Mouse (Mus musculus) small intestine, adult 2 months (tissue): ENCODE data around the gene Car1. TPM values are rescaled to one million over a fixed set of nuclear protein-coding genes. Genes with fewer than 3 reads are reported as not detected.
"Not testable (repeated sequence)": the region's sequence is repeated elsewhere in the genome, so short reads cannot be mapped to it uniquely, and the experiment has no call there.

Experiments used
- H3K27ac ChIP-seq: fragments of 200-500 bp; 2 replicates; pipeline ENCODE4 v1.5.1; 2012; ENCODE audit warnings: low read depth, low read length, control low read depth, inconsistent platforms; ENCODE audit not compliant: insufficient read depth
- H3K27me3 ChIP-seq: fragments of 200-500 bp; 2 replicates; pipeline ENCODE4 v1.6.1; 2012; ENCODE audit warnings: mild to moderate bottlenecking, moderate library complexity, low read length, inconsistent platforms; ENCODE audit not compliant: control insufficient read depth, insufficient read depth
- H3K36me3 ChIP-seq: fragments of 200-500 bp; 2 replicates; pipeline ENCODE4 v1.6.1; 2012; ENCODE audit warnings: mild to moderate bottlenecking, low read length, control low read depth, inconsistent platforms; ENCODE audit not compliant: control insufficient read depth, insufficient read depth
- H3K4me1 ChIP-seq: fragments of 200-500 bp; 2 replicates; pipeline ENCODE4 v1.6.1; 2012; ENCODE audit warnings: low read length, inconsistent platforms, mixed read lengths; ENCODE audit not compliant: control insufficient read depth, insufficient read depth, insufficient read length
- H3K4me3 ChIP-seq: fragments of 200-500 bp; 2 replicates; pipeline ENCODE4 v1.5.1; 2012; ENCODE audit warnings: low read depth, mild to moderate bottlenecking, control low read depth, inconsistent platforms, low read length, moderate library complexity
- CTCF ChIP-seq: fragments of 200-500 bp; IDR thresholded peaks from 2 replicates; pipeline ENCODE4 v1.5.1; 2012; ENCODE audit warnings: low read depth, mild to moderate bottlenecking, control low read depth, inconsistent platforms, low read length, moderate library complexity, mixed read lengths; ENCODE audit not compliant: insufficient replicate concordance, insufficient read length; ENCODE audit errors: extremely low read depth
- POLR2A ChIP-seq: fragments of 200-500 bp; IDR thresholded peaks from 2 replicates; pipeline ENCODE4 v1.6.1; 2012; ENCODE audit warnings: low read depth, mild to moderate bottlenecking, control low read depth, inconsistent platforms, low read length, moderate library complexity
- WGBS: fragments of 180-500 bp; shearing (Covaris S2); methylation state at CpG from one replicate; pipeline ENCODE4 v1.1.7; 2018; 5-methylcytosine and 5-hydroxymethylcytosine counted together
- polyA plus RNA-seq: library from polyadenylated mRNA; depleted of rRNA; stranded (reverse); fragments of >200 nt; gene quantifications from 2 replicates; pipeline ENCODE4 v1.2.3, GENCODE M21; 2012

Gene Car1
- polyA plus RNA-seq, 1 experiment: not detected

- H3K36me3 ChIP-seq: no peaks in the 10 kb centered on the region
- 41% methylated on average over 6 of the region's 6 CpGs for WGBS
- TF ChIP-seq CTCF (no peak), POLR2A (no peak)
Measured at GRCm38 (mm10) chr3:14804906-14805305, 3.3 kb downstream of the Car1 start.

DNA sequence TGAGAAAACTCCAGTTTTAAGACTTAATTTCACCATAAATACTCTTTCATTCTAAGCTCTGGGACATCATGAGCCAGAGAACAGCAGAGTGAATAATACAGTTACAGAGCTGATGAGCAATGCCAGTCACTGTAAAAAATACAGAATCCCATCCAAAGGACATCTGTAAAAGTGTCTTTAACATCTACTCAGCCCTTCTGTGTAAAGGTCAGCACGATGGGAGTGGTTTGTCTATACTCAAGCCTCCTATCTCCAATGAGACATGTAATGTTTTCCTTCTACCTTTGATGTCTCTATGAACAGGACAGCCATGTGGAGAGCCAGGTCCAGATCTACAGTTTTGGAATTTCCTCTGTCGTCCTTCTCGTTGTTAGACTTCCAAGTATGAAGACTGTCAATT is 11.1 kb downstream of the Car1 start:
- TF ChIP-seq CTCF (no peak), POLR2A (no peak)
- Histone ChIP-seq H3K27ac (no peak overlapping the region), H3K4me1 (no peaks in the 10 kb centered on the region), H3K36me3 (no peaks in the 10 kb centered on the region), H3K27me3 (no peaks in the 10 kb centered on the region), H3K4me3 (no peak overlapping the region)
- WGBS: 83% methylated on average over 3 of the region's 3 CpGs

More at GRCm38 (mm10) chr3:14804906-14805305, 3.3 kb downstream of the Car1 start:
- H3K27ac ChIP-seq: no peak overlapping the region
- H3K27me3 ChIP-seq: no peaks in the 10 kb centered on the region
- H3K4me1 ChIP-seq: no peaks in the 10 kb centered on the region
- no peak overlapping the region for H3K4me3 ChIP-seq

DNA sequence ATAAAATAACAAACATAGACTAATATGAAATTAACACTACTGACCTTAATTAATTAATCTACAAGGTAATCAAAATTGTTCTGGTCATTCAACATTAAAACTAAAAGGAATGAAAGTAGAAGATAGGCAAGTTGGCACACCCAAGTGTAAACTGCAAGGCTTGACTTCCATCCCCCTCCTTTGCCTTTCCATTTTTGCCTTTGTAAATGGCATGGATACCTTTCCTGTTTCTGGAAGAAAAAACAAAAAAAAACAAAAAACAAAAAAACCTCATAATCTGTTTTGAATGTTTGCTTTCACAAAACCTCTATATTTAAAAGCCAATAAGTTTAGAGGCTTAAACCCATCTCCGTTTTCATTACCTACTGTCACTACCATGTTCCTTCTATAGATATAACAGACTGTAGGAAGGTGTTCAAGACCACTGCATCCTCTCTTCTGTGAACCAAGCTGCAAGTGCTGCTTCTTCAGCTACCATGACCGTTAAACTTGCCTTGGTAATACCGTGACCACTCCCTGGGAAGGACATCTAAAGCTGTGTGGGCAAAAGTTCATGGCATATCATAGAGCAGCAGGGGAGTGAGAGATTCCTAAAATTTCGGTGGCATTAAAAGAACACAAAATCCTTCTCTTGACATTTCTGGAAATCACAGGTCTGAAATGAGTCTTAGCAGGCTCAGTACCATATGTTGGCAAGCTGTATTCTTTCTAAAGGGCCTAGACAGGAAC is 12.7 kb downstream of the Car1 start:
- TF ChIP-seq POLR2A (no peak), CTCF (no peak)
- Histone ChIP-seq H3K27ac (no peak overlapping the region), H3K27me3 (no peaks in the 10 kb centered on the region), H3K4me1 (no peaks in the 10 kb centered on the region), H3K4me3 (no peak overlapping the region), H3K36me3 (no peaks in the 10 kb centered on the region)
- WGBS: 82% methylated on average over 4 of the region's 4 CpGs

GRCm38 (mm10) chr3:14792032-14792431 is 16.1 kb downstream of the Car1 start:
- Histone ChIP-seq H3K36me3 (no peaks in the 10 kb centered on the region), H3K27ac (no peak overlapping the region), H3K4me1 (no peaks in the 10 kb centered on the region), H3K27me3 (no peaks in the 10 kb centered on the region), H3K4me3 (no peak overlapping the region)
- TF ChIP-seq POLR2A (no peak), CTCF (no peak)

DNA sequence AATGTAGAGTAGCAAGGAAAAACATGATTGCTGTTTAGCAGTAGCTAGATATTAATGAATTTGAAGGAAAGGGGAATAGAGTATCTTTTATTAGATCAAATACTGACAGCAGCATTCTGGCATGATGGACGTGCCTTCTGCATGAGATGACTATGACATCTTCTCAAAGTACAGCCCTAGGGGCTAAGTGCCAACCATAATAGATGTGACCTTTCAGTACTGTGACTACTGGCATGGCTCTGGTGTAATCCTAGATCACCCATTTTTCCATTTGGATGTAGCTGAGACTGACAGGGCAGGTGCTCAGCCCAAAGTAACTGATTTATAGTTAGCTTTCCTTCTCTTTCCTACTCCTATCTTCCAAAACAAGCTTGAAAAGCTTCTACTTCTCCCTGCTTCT is 20.6 kb downstream of the Car1 start:
- H3K4me3 ChIP-seq: no peak overlapping the region
- WGBS: 78% methylated on average over 1 of the region's 1 CpGs
- TF ChIP-seq CTCF (no peak), POLR2A (no peak)
- H3K4me1 ChIP-seq: no peaks in the 10 kb centered on the region
- no peak overlapping the region for H3K27ac ChIP-seq
- no peaks in the 10 kb centered on the region for H3K36me3 ChIP-seq
- no peaks in the 10 kb centered on the region for H3K27me3 ChIP-seq

GRCm38 (mm10) chr3:14787136-14787535 is 21.0 kb downstream of the Car1 start:
- Histone ChIP-seq H3K4me1 (no peaks in the 10 kb centered on the region), H3K4me3 (no peak overlapping the region), H3K27me3 (no peaks in the 10 kb centered on the region), H3K36me3 (no peaks in the 10 kb centered on the region), H3K27ac (no peak overlapping the region)
- WGBS: 17% methylated on average over 1 of the region's 1 CpGs
- TF ChIP-seq CTCF (no peak), POLR2A (no peak)

DNA sequence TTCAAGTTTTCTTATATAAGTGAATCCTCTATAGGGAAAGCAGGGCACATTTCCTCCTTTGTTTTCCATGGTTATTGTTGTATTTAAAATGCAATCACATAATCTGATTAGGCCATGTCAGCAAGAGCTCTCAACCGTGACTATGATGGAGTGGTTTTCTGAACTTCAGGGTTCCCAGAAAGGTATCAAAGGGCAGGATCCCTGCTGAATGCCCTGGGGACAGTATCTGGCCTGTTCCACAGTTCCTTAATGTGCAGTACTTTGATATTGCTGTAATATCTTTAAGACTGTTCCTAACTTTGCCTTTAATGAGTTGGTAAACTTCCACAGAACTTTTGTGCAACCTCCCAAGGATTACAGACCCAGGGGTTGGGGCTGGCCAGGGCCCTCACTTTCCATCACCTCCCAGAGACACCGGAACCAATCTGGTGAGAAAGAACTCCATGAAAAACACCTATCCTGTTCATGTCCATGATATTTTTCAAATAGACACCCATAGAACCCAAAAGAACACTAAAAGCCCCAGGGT is 21.6 kb downstream of the Car1 start:
- WGBS: 82% methylated on average over 2 of the region's 2 CpGs
- TF ChIP-seq POLR2A (no peak), CTCF (no peak)
- no peak overlapping the region for H3K4me3 ChIP-seq
- H3K4me1 ChIP-seq: no peaks in the 10 kb centered on the region
- no peaks in the 10 kb centered on the region for H3K36me3 ChIP-seq
- no peak overlapping the region for H3K27ac ChIP-seq
- no peaks in the 10 kb centered on the region for H3K27me3 ChIP-seq

GRCm38 (mm10) chr3:14785353-14785752 is 22.8 kb downstream of the Car1 start:
- 94% methylated on average over 2 of the region's 2 CpGs for WGBS
- no peak overlapping the region for H3K27ac ChIP-seq
- no peaks in the 10 kb centered on the region for H3K27me3 ChIP-seq
- H3K4me3 ChIP-seq: no peak overlapping the region
- H3K4me1 ChIP-seq: no peaks in the 10 kb centered on the region
- no peaks in the 10 kb centered on the region for H3K36me3 ChIP-seq
- TF ChIP-seq POLR2A (no peak), CTCF (no peak)

GRCm38 (mm10) chr3:14783198-14783597 is 25.0 kb downstream of the Car1 start:
- 57% methylated on average over 5 of the region's 5 CpGs for WGBS
- not testable (repeated sequence) for H3K4me1 ChIP-seq, H3K4me3 ChIP-seq, H3K27me3 ChIP-seq, H3K27ac ChIP-seq, H3K36me3 ChIP-seq

GRCm38 (mm10) chr3:14782365-14782764 is 25.8 kb downstream of the Car1 start:
- H3K4me1 ChIP-seq, H3K4me3 ChIP-seq, H3K27me3 ChIP-seq, H3K36me3 ChIP-seq, H3K27ac ChIP-seq: not testable (repeated sequence)
- WGBS: 77% methylated on average over 3 of the region's 3 CpGs
